Mouse (Mus musculus) lung, adult 2 months (tissue): ENCODE data around the gene Ring1.

Experiments used
- CTCF ChIP-seq: fragments of 200-500 bp; IDR thresholded peaks from 2 replicates; pipeline ENCODE4 v1.5.1; 2011; ENCODE audit warnings: mild to moderate bottlenecking, low read length, control low read depth; ENCODE audit not compliant: insufficient read depth
- POLR2A ChIP-seq: fragments of 200-500 bp; IDR thresholded peaks from 2 replicates; pipeline ENCODE4 v1.6.1; 2011; ENCODE audit warnings: low read depth, mild to moderate bottlenecking, control low read depth, low read length, borderline replicate concordance; ENCODE audit errors: extremely low read depth

DNA sequence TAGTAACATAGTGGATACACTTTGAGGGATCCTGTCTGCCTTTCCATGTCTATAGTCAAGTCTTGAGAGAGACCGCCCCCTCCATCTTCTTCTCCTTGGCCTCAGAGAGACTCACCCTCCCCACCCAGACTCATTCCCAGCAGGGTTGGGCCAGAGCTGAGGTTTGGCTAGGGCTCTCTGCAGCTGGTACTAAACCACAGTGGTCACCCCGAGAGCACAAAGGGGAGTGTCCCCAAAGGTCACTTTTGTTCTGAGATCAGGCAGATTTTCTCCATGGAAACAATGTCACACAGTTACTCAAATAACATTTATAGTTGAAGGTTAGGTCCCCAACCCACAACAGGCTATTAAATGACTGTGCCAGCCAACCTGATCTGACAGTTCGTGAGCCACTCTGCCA lies 44.4 kb upstream of the Ring1 start:
- TF ChIP-seq CTCF (no peak), POLR2A (no peak)
